Mouse (Mus musculus) kidney, adult 11 months (tissue): ENCODE data around the gene Hoxc10.

Experiments
- DNase-seq: peaks from one replicate; pipeline ENCODE4 v3.0.0; 2022

Hoxc10 gene

GRCm38 (mm10) chr15:102969296-102969695, 2.7 kb downstream of the Hoxc10 start:
- no peak for DNase-seq

- DNase-seq, result no peak
Observed at GRCm38 (mm10) chr15:102970740-102971139, 4.1 kb downstream of the Hoxc10 start.

DNA sequence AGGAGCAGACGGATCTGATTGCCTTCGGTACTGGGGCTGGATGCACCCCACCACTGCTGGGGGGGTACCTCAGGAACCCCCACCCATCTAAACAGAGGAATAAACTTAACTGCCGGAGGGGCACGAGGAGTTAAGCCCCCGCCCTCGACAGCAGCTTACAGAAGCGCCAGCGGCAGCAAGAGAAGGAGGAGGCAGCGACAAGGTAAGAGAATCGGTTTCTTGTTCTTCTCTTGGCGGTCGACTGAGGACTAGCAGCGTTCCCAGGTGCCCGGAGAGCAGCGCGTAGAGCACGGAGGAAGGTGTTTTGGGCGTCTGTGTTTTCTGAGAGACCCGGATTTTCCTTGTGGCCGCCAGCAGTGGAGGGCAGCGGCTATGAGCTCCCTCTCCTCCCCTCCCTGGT, 5.7 kb downstream of the Hoxc10 start:
- no peak for DNase-seq

- no peak for DNase-seq
Observed at GRCm38 (mm10) chr15:102972753-102973152, 6.2 kb downstream of the Hoxc10 start.

DNA sequence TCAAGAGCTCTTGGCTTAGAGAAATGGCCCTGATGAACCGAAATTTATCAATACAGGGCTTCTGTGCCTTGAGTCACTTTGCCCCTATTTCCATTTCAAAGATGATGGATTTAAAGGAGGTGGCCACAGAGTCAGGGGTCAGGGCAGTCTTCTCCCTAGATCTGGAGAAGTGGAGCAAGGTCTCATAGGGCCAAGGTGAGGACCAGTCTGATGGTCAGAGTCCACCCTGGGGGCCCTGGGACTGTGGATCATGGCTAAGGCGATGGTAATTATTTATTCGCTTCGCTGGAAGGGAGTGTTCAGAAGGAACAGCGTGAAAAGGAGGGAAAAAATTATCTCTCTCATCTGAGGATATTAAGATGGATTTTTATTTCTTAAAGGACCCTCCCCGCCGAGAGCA, 8.4 kb downstream of the Hoxc10 start:
- DNase-seq, result no peak

- peak; percentile 63 for DNase-seq
Observed at GRCm38 (mm10) chr15:102975688-102976111, 9.1 kb downstream of the Hoxc10 start.

GRCm38 (mm10) chr15:102976171-102976570, 9.6 kb downstream of the Hoxc10 start, which contains the start of gene Hoxc9:
Hoxc9 (plus strand) TSS chr15:102976439.
- DNase-seq, result no peak

DNA sequence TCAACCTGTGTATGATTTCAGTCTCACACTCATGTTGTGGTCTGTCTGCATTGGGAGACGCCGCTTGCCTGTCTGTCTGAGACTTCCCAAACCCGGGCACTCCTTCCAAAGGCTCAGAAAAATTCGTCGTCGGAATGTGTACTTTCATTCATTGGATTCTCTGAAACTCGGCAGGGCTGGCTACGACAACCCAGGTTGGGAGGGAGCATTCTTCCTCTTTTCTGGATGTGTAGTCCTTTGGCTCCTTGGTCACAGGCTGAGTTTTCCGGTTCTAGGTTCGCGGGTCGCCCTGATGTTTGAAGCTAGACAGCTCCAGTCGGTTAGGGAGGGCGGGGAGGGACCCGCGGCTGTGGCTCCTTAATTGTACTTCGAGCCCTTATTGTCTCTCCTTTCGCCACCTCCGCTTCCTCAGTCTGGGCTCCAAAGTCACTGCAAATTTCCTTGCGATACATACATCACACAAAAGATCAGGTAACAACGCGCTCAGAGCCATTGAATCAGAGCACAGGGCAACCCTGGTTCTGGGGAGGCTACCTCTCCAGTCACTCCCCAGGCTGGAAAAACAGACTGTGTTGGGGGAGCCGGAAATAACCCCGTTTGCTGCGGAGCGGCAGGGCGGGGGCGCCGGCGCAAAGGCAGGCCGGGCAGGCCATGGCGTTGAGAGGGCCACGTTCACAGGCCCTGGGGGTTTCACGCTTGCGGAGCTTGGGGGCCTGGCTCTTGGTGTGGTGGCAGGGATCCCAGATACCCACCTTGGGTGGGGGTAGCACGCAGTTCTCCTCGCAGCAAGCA, 10.2 kb downstream of the Hoxc10 start:
- DNase-seq, result no peak

GRCm38 (mm10) chr15:102977423-102977974, 10.9 kb downstream of the Hoxc10 start:
- no peak for DNase-seq

- DNase-seq, result no peak
Observed at GRCm38 (mm10) chr15:102978615-102979515, 12.3 kb downstream of the Hoxc10 start.

DNA sequence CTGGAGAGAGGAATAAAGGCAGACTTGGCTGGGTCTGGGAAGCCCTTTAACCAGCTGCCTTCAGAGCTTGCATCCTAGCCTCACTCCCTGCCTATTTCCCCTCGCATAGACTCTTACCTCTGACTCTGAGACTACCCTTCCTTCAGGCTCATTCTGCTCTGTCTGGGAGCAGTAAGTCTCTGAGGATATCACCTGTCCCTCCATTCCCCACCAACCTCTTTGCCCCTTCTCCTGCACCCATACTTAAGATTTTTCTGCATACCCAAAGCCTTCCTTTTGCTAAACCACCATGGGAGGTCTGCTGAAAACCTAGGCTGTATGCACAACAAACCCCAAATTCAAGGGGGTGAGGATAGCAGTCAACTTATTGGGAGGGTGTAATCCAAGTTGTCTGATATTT, 13.3 kb downstream of the Hoxc10 start:
- no peak for DNase-seq

GRCm38 (mm10) chr15:102980352-102980751, 13.8 kb downstream of the Hoxc10 start:
- DNase-seq, result no peak

DNA sequence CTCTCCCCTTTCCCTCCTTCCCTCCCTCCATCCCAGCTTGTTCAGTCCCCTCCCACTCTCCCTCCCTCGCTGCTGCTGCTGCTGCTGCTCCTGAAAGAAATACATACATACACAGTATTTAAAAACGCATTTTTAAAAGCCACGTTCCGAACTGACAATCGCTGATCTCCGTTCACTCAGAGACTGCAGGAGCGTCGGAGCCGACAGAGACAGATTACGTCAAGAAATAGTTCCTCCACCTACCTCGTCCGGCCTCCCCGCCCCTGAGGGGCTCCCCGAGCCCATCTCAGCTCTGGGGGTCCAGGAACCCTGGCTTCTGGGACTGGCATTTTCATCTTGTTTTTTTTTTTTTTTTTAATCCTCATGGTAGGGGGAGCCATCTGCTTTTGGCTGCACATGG, 14.3 kb downstream of the Hoxc10 start:
- DNase-seq, result no peak

- no peak for DNase-seq
Observed at GRCm38 (mm10) chr15:102981379-102982288, 15.0 kb downstream of the Hoxc10 start.

DNA sequence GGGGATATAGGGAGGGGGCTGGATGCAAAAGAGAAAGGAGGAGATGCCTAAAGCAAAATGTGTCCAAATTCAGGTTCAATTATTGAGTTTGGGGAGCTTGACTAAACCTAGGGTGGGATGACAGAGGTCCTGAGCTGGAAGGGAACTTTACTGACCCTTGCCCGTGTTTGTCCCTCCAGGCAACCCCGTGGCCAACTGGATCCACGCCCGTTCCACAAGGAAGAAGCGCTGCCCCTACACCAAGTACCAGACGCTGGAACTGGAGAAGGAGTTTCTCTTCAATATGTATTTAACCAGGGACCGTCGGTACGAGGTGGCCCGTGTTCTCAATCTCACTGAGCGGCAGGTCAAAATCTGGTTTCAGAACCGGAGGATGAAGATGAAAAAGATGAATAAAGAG, 17.1 kb downstream of the Hoxc10 start:
- no peak for DNase-seq

GRCm38 (mm10) chr15:102984521-102984920, 17.9 kb downstream of the Hoxc10 start:
- no peak for DNase-seq

DNA sequence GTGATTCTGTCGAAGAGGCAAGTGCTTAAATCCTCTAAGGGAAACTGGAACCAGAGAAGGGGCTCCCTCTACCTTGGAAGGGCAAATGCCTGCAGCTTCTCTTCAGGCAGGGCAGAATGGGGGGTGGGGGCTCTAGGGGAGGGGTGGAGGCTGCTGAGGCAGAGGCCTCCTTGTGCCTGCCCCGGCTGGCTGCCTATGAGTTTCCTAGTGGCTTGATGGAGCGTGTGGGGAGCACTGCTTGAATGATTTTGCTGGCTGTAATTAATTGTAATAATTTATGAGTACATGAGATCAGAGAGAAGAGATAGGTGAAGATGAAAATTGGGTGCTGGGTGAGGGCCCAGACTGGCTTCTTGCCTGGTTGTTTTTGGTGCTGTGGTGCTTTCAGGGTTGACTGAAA, 18.3 kb downstream of the Hoxc10 start:
- no peak for DNase-seq

- peak; percentile 88 for DNase-seq
Observed at GRCm38 (mm10) chr15:102987124-102987833, 20.7 kb downstream of the Hoxc10 start.

- no peak for DNase-seq
Observed at GRCm38 (mm10) chr15:102988078-102988477, 21.5 kb downstream of the Hoxc10 start.

DNA sequence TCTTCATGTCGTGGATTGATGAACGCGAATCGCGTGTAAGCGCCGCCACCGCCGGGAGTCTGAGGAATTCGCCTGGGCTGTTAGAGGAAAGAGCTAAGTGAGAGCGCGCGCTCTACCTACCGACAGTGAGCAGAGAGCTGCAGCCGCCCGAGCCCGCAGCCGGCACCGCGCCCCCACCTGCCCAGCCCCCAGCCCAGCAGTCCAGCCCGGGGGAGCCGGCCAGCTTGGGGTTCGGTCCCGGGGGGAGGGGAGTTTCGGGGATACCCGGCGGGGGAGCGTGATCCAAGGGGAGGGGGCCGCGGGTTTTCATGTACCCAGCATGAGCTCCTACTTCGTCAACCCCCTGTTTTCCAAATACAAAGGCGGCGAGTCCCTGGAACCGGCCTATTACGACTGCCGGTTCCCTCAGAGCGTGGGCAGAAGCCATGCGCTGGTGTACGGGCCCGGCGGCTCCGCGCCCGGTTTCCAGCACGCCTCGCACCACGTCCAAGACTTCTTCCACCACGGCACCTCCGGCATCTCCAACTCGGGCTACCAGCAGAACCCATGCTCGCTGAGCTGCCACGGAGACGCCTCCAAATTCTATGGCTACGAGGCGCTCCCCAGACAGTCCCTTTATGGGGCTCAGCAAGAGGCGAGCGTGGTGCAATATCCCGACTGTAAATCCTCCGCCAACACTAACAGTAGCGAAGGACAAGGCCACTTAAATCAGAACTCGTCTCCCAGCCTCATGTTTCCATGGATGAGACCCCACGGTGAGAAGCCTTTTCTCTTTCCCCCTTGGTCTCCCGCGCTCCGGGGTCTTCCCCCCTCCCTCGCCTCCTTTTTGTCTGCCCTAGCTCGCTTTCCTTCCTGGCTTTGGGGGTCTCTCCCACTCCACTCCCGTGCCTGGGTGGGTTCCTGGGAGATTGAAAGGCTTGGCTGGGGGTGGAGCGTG, 24.1 kb downstream of the Hoxc10 start, which contains the start of gene Hoxc8:
Gene Hoxc8, plus strand, starts transcription at position 147 of the 937 bp plus-strand sequence.
- no peak for DNase-seq
